Mouse (Mus musculus) kidney, embryonic 14.5 days (tissue): ENCODE results near the gene Rab22a. TPM values are rescaled to one million over a fixed set of nuclear protein-coding genes. Genes with fewer than 3 reads are reported as not detected.

Experiments
- ATAC-seq: fragments of 200-750 bp; cut with Nextera tagmentation; 2 replicates; pipeline ENCODE4 v1.8.0; 2017; ENCODE audit warnings: moderate number of reproducible peaks, mild to moderate bottlenecking, moderate TSS enrichment, moderate library complexity; ENCODE audit not compliant: low FRiP score, low TSS enrichment
- H3K27ac ChIP-seq: fragments of 300-500 bp; sonication (generic); 2 replicates; pipeline ENCODE4 v1.5.1; 2014; ENCODE audit warnings: low read depth, mild to moderate bottlenecking, low read length, moderate library complexity, mixed read lengths
- H3K27me3 ChIP-seq: fragments of 300-500 bp; sonication (generic); 2 replicates; pipeline ENCODE4 v1.6.1; 2014; ENCODE audit warnings: mild to moderate bottlenecking, low read length; ENCODE audit not compliant: control insufficient read depth, insufficient read depth
- H3K36me3 ChIP-seq: fragments of 300-500 bp; sonication (generic); 2 replicates; pipeline ENCODE4 v1.6.1; 2014; ENCODE audit warnings: low read length, mixed read lengths; ENCODE audit not compliant: control insufficient read depth, insufficient read depth
- H3K4me1 ChIP-seq: fragments of 300-500 bp; sonication (generic); 2 replicates; pipeline ENCODE4 v1.6.1; 2014; ENCODE audit warnings: low read length, mixed read lengths; ENCODE audit not compliant: control insufficient read depth, insufficient read depth
- H3K4me2 ChIP-seq: fragments of 300-500 bp; sonication (generic); replicated peaks from 2 replicates; pipeline ENCODE4 v1.6.1; 2014; ENCODE audit warnings: low read depth, mild to moderate bottlenecking, low read length
- H3K4me3 ChIP-seq: fragments of 300-500 bp; sonication (generic); 2 replicates; pipeline ENCODE4 v1.5.1; 2014; ENCODE audit warnings: mild to moderate bottlenecking, low read length
- H3K9ac ChIP-seq: fragments of 300-500 bp; sonication (generic); 2 replicates; pipeline ENCODE4 v1.6.1; 2014; ENCODE audit warnings: low read depth, mild to moderate bottlenecking, low read length, moderate library complexity
- H3K9me3 ChIP-seq: fragments of 300-500 bp; sonication (generic); 2 replicates; pipeline ENCODE4 v1.6.1; 2016; ENCODE audit warnings: low read length; ENCODE audit not compliant: control insufficient read depth
- WGBS: fragments of 180-500 bp; shearing (Covaris S2); extraction: QIAGEN DNeasy Blood & Tissue Kit; methylation state at CpG from one replicate; pipeline ENCODE4 v1.1.7; 2014; 5-methylcytosine and 5-hydroxymethylcytosine counted together
- polyA plus RNA-seq: library from polyadenylated mRNA; unstranded; fragments of >200 nt; fragmentation: Nextera tagmentation; extraction: Ambion mirVana; gene quantifications from 2 replicates; pipeline ENCODE4 v1.2.1, GENCODE M21; 2014

Rab22a gene
- polyA plus RNA-seq, 1 experiment from 2014 or later, result 32.9 TPM

GRCm38 (mm10) chr2:173682773-173683172, 23.2 kb downstream of the Rab22a start:
- Histone ChIP-seq H3K27ac (no peak overlapping the region), H3K4me2 (no peak overlapping the region), H3K36me3 (peaks cover 9% of the 10 kb centered on the region; the same call in 1 of the 2 replicates), H3K4me3 (no peak overlapping the region), H3K9ac (no peak overlapping the region), H3K27me3 (no peaks in the 10 kb centered on the region), H3K4me1 (peaks cover 7% of the 10 kb centered on the region; the same call in 1 of the 2 replicates), H3K9me3 (no peaks in the 10 kb centered on the region)
- 59% methylated on average over 10 of the region's 10 CpGs for WGBS
- ATAC-seq, result no peak

- Histone ChIP-seq H3K9me3 (no peaks in the 10 kb centered on the region), H3K4me3 (no peak overlapping the region), H3K9ac (peak overlapping the region; percentile 12; the same call in 1 of the 2 replicates), H3K27ac (no peak overlapping the region), H3K36me3 (peaks cover 27% of the 10 kb centered on the region), H3K4me2 (no peak overlapping the region), H3K4me1 (peaks cover 7% of the 10 kb centered on the region; the same call in 1 of the 2 replicates), H3K27me3 (no peaks in the 10 kb centered on the region)
- 100% methylated on average over 3 of the region's 3 CpGs for WGBS
- no peak for ATAC-seq
Measured at GRCm38 (mm10) chr2:173685781-173686361, 26.3 kb downstream of the Rab22a start.

- H3K9ac ChIP-seq, result no peak overlapping the region
- H3K27ac ChIP-seq, result no peak overlapping the region
- 79% methylated on average over 5 of the region's 5 CpGs for WGBS
- H3K4me2 ChIP-seq, result no peak overlapping the region
- peaks cover 34% of the 10 kb centered on the region for H3K36me3 ChIP-seq
- no peaks in the 10 kb centered on the region for H3K27me3 ChIP-seq
- H3K4me3 ChIP-seq, result no peak overlapping the region
- ATAC-seq, result no peak
- H3K9me3 ChIP-seq, result no peaks in the 10 kb centered on the region
- peaks cover 7% of the 10 kb centered on the region; the same call in 1 of the 2 replicates for H3K4me1 ChIP-seq
Measured at GRCm38 (mm10) chr2:173687363-173687762, 27.8 kb downstream of the Rab22a start.

GRCm38 (mm10) chr2:173689835-173690234, 30.3 kb downstream of the Rab22a start:
- no peak overlapping the region for H3K27ac ChIP-seq
- no peak overlapping the region for H3K4me3 ChIP-seq
- ATAC-seq, result no peak
- H3K9me3 ChIP-seq, result no peaks in the 10 kb centered on the region
- H3K4me1 ChIP-seq, result peaks cover 7% of the 10 kb centered on the region; the same call in 1 of the 2 replicates
- H3K27me3 ChIP-seq, result no peaks in the 10 kb centered on the region
- H3K4me2 ChIP-seq, result no peak overlapping the region
- H3K9ac ChIP-seq, result no peak overlapping the region
- peaks cover 26% of the 10 kb centered on the region for H3K36me3 ChIP-seq

GRCm38 (mm10) chr2:173691748-173692147, 32.2 kb downstream of the Rab22a start:
- Histone ChIP-seq H3K4me3 (no peak overlapping the region), H3K9ac (no peak overlapping the region), H3K27me3 (no peaks in the 10 kb centered on the region), H3K9me3 (no peaks in the 10 kb centered on the region), H3K36me3 (peaks cover 45% of the 10 kb centered on the region), H3K4me2 (no peak overlapping the region), H3K27ac (no peak overlapping the region), H3K4me1 (no peaks in the 10 kb centered on the region)
- ATAC-seq, result no peak
- 93% methylated on average over 6 of the region's 6 CpGs for WGBS

GRCm38 (mm10) chr2:173692693-173693092, 33.1 kb downstream of the Rab22a start:
- Histone ChIP-seq H3K9me3 (no peaks in the 10 kb centered on the region), H3K36me3 (peaks cover 55% of the 10 kb centered on the region), H3K9ac (no peak overlapping the region), H3K4me2 (no peak overlapping the region), H3K27me3 (no peaks in the 10 kb centered on the region), H3K4me3 (no peak overlapping the region), H3K27ac (no peak overlapping the region), H3K4me1 (no peaks in the 10 kb centered on the region)
- ATAC-seq, result no peak
- 95% methylated on average over 2 of the region's 2 CpGs for WGBS

- H3K9me3 ChIP-seq, result no peaks in the 10 kb centered on the region
- WGBS, result 93% methylated on average over 3 of the region's 3 CpGs
- no peak overlapping the region for H3K9ac ChIP-seq
- H3K36me3 ChIP-seq, result peaks cover 82% of the 10 kb centered on the region
- H3K4me1 ChIP-seq, result no peaks in the 10 kb centered on the region
- no peaks in the 10 kb centered on the region for H3K27me3 ChIP-seq
- no peak overlapping the region for H3K4me2 ChIP-seq
- ATAC-seq, result no peak
- no peak overlapping the region for H3K4me3 ChIP-seq
- no peak overlapping the region for H3K27ac ChIP-seq
Measured at GRCm38 (mm10) chr2:173698850-173699249, 39.3 kb downstream of the Rab22a start.

GRCm38 (mm10) chr2:173702096-173702866, 42.7 kb downstream of the Rab22a start:
- H3K27ac ChIP-seq, result peak overlapping the region; percentile 66; the same call in 1 of the 2 replicates
- ATAC-seq, result 0 out of 2 replicates have a peak, but pooled peaks have one; percentile 24
- H3K4me3 ChIP-seq, result no peak overlapping the region
- WGBS, result 68% methylated on average over 16 of the region's 16 CpGs
- H3K27me3 ChIP-seq, result no peaks in the 10 kb centered on the region
- H3K36me3 ChIP-seq, result peaks cover 65% of the 10 kb centered on the region
- no peak overlapping the region for H3K4me2 ChIP-seq
- H3K9ac ChIP-seq, result no peak overlapping the region
- no peaks in the 10 kb centered on the region for H3K4me1 ChIP-seq
- no peaks in the 10 kb centered on the region for H3K9me3 ChIP-seq

- H3K9ac ChIP-seq, result no peak overlapping the region
- H3K36me3 ChIP-seq, result peaks cover 60% of the 10 kb centered on the region
- no peak overlapping the region; the same call in 1 of the 2 replicates for H3K27ac ChIP-seq
- WGBS, result 69% methylated on average over 12 of the region's 12 CpGs
- no peaks in the 10 kb centered on the region for H3K9me3 ChIP-seq
- ATAC-seq, result no peak
- no peak overlapping the region for H3K4me2 ChIP-seq
- H3K4me1 ChIP-seq, result no peaks in the 10 kb centered on the region
- H3K4me3 ChIP-seq, result no peak overlapping the region
- H3K27me3 ChIP-seq, result no peaks in the 10 kb centered on the region
Measured at GRCm38 (mm10) chr2:173702867-173703237, 43.3 kb downstream of the Rab22a start.
